ENCODE assay signal across 8 mouse cellular contexts in the genomic region with DNA sequence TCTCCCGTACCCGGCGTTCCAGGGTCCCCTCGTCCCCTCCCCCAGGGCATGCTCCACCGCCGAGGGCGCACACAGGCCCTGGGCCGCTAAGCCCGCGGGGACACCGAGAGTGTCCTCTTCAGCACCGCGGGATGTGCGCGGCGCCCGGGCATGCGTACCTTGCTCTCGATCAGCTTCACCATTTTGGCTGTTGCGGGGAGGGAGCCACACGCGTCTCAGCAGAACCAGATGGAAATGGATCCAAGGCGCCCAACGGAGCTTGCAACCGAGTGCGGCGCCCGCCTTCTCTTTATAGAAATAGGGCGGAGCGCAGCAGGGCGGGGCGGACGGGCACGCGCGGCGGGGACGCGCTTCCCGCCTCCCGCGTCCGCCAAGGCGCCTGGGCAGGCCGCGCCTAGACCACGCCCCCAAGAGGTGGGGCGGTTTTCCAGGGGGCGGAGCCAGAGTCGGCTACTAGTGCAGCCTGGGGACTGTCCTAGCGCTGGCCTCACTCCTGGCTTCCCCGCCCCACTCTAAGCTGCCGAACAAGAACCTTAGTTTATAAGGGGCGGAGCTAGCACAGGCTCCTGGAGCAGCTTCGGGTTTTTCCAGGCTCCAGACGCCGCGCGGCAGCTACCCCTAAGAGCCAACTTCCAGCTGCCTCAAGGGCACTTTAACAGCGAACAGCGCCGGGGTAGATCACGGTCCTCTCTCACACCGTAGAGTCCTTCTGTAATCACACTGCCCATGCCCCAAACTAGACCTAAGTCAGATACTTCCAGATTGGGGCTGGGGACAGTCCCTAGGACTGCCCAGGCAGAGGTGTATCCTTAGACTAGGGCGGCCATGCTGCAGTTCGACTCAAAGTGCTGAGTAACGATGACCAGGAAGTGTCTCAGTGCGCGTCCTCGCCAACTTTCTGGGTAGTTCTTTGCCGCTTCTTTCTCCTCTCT. TPM values are rescaled to one million over a fixed set of nuclear protein-coding genes. Genes with fewer than 3 reads are reported as not detected.
DNase-seq lines count a peak whose midpoint lies in the region; ATAC-seq lines count a peak whose summit lies in the region.

A gene (minus strand): TSS at position 383 of the 932 bp plus-strand sequence.

- H3K27ac ChIP-seq in lung, embryonic 16.5 days (ENCODE audit: low read length): peak within 1 kb of the TSS; percentile 98

- H3K4me2 ChIP-seq in lung, embryonic 16.5 days (ENCODE audit: low read depth, low read length): peak within 1 kb of the TSS; percentile 85

- H3K4me3 ChIP-seq in lung, embryonic 16.5 days (ENCODE audit: low read length): peak within 1 kb of the TSS; percentile 83

- peak; percentile 95 for DNase-seq in MEL-GATA-1-ER (ENCODE audit: extremely low read depth, low read depth)
- DNase-seq in cerebellum, adult 8-10 months: peak; percentile 96
- DNase-seq in forelimb bud, embryonic 11.5 days (ENCODE audit: low read depth, low spot score): peak; percentile 97
- DNase-seq in layer of hippocampus, adult 9-10 months (ENCODE audit: low spot score): peak; percentile 83
- DNase-seq in ovary, postnatal 10 days (ENCODE audit: low spot score): peak; percentile 85
- DNase-seq in thymus, postnatal 10 days (ENCODE audit: low spot score in 2 of 2): peak; percentile 87 to 95

- H3K36me3 ChIP-seq in lung, embryonic 16.5 days (ENCODE audit: control insufficient read depth, insufficient read depth, low read length): peaks cover 6% of the 10 kb centered on the region

- ATAC-seq in hematopoietic stem cell, adult 5-6 weeks (replicated peaks in 1 of 2; ENCODE audit: insufficient read depth in 1 of 2, low FRiP score in 2 of 2, low TSS enrichment in 1 of 2, low read depth in 1 of 2, poor library complexity in 2 of 2, severe bottlenecking in 2 of 2): peak; percentile 84 to 89
- peak; percentile 98 for ATAC-seq in lung, embryonic 16.5 days (ENCODE audit: low read depth)

- H3K9ac ChIP-seq in lung, embryonic 16.5 days (ENCODE audit: low read length): peak within 1 kb of the TSS; percentile 91

- H3K27me3 ChIP-seq in lung, embryonic 16.5 days (ENCODE audit: control insufficient read depth, insufficient read depth, low read depth, low read length): no peaks in the 10 kb centered on the region

- peaks cover under 1% of the 10 kb centered on the region; the same call in 1 of the 2 replicates for H3K9me3 ChIP-seq in lung, embryonic 16.5 days (ENCODE audit: control insufficient read depth, low read length)

- under 1% methylated on average over 67 of the region's 71 CpGs for WGBS in lung, embryonic 16.5 days

- peaks cover 17% of the 10 kb centered on the region; the same call in 1 of the 2 replicates for H3K4me1 ChIP-seq in lung, embryonic 16.5 days (replicated peaks; ENCODE audit: control insufficient read depth, insufficient read depth, low read length)

RNA-seq across cellular contexts. Expression of the gene that starts here (rescaled TPM):
- total RNA-seq in hematopoietic stem cell, adult 5-6 weeks (2017): 169 and 188 TPM in 2 replicates
- polyA plus RNA-seq in lung, embryonic 16.5 days (2015; fragmentation: Nextera tagmentation; extraction: Ambion mirVana): 444 and 474 TPM in 2 replicates

Comparison
In these comparisons a context has a peak if more than half of its experiments do, and no peak if none do; other contexts are left out.
1. Peak in every context shown above with its lines: DNase-seq, ATAC-seq, H3K4me3 ChIP-seq and H3K27ac ChIP-seq.